Mouse (Mus musculus): Measurements from ENCODE around the gene 1600002K03Rik.

Gene 1600002K03Rik

DNA sequence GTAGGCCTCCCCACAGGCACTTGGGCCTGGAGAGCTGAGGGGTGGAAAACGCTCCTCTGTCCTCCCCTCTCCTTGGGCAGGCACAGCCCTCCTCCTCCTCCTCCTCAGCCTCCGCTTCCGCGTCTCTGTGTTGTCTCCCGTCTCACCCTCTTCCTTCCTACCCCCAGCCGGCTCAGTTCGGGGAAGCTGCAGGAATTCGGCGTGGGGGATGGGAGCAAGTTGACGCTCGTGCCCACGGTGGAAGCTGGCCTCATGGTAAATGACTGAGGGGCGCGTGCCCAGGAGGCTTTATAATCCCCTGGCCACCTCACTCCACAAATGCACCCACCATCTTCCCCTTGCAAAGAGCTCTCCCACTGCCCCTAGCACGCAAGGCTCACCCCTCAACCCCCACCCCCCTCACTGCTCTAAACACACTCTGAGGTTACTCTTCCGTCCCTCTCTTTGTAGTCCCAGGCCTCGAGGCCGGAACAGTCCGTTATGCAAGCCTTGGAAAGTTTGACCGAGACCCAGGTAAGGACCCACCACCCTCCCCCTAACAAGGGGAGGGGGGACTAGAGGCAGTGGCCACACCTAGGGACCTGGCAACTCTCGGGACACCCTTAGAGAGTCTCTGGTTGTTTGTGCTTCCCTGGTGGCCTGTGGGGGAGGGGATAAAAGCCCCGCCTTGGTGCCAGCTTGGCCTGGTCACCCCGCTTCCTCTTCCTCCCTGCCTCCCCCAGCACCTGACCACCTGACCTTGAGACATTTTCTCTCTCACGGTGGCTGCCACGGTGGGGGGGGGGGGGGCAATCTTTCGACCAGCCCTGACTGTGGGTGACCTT is 21.3 kb upstream of the 1600002K03Rik start:
- intact Hi-C loops (cut with DNase I): no loop called here

- intact Hi-C loops (cut with DNase I): no loop called here
Measured at GRCm38 (mm10) chr10:80152071-80152872, 20.5 kb upstream of the 1600002K03Rik start.

GRCm38 (mm10) chr10:80152873-80153260 is 19.9 kb upstream of the 1600002K03Rik start:
- intact Hi-C loops (cut with DNase I): no loop called here

- intact Hi-C loops (cut with DNase I): no loop called here
Measured at GRCm38 (mm10) chr10:80153713-80154112, 19.0 kb upstream of the 1600002K03Rik start.

DNA sequence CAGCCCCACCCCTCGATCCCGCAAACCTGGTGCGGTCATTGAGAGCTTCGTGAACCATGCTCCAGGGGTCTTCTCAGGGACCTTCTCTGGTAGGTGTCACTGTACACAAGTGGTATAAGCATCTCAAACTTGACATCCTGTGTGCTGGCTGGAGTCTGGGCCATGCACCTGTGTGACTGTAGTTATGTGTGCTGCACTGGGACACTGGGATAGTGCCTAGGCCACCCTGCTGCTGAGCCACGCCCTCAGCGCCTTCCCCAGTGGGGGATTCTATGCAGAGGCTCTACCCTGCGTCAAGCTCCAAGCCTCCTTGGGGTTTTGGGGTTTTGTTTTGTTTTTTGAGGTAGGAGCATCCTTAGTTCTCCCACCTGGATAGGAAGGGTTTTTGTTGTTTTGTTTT is 18.4 kb upstream of the 1600002K03Rik start:
- intact Hi-C loops (cut with DNase I): no loop called here

DNA sequence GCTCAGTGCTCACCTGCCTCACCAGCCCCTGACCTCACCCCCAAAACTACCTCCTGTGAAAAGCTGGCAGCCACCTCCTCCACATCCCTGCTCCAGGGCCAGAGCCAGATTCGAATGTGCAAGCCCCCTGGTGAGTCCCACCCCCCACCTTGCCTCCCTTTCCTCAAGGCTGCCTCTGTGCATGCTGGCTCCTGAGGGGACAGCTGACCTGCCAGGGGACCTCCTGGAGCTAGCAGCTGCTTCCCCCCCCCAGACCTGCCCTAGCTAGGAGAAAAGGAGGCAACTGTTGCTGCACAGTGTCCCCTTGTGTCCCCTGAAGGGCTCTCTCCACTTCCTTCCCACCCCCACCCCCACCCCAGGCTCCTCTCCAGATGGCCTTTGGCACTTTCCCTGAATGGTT is 17.5 kb upstream of the 1600002K03Rik start:
- intact Hi-C loops (cut with DNase I): no loop called here

DNA sequence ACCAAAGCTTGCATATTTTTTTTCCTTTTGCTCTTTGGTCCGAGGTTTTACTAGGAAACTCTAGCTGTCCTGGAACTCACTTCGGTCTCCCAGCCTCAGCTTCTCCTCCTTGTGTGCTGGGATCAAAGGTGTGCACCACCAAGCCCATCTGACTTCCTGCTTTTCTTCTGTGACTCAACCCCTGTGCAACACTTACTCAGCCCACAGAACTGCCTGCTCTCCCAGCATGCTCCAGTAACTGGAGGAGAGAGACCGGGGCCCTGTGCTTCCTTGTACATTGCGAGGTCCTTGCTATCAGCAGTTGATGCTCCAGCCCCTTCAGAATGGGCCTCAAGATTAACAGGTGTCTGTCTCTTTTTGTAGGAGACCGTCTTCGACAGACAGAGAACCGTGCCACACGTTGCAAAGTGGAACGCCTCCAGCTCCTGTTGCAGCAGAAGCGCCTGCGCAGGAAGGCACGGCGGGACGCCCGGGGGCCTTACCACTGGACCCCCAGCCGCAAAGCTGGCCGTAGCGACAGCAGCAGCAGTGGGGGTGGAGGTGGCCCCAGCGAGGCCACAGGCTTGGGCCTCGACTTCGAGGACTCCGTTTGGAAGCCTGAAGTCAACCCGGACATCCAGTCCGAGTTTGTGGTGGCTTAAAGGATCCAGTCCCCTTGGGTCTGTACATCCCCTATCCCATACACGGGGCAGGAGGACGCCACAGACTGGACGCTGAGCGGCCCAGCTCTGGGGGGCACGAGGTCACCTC is 16.6 kb upstream of the 1600002K03Rik start:
- intact Hi-C loops (cut with DNase I): no loop called here

DNA sequence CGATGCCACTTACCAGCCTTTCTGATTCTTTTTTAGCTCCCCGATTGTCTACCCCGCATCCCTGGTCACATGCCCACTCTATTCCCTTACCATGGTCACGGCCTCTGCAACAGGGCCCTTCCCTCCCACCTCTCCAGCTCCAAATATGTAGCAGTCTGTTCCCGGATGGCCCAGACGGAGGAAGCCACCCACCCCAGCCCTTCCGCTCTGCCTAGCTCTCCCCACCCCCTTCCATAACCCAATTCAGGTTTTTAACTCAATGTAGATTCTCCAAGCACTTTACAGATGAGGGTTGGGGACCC is 16.0 kb upstream of the 1600002K03Rik start:
- intact Hi-C loops (cut with DNase I): no loop called here

DNA sequence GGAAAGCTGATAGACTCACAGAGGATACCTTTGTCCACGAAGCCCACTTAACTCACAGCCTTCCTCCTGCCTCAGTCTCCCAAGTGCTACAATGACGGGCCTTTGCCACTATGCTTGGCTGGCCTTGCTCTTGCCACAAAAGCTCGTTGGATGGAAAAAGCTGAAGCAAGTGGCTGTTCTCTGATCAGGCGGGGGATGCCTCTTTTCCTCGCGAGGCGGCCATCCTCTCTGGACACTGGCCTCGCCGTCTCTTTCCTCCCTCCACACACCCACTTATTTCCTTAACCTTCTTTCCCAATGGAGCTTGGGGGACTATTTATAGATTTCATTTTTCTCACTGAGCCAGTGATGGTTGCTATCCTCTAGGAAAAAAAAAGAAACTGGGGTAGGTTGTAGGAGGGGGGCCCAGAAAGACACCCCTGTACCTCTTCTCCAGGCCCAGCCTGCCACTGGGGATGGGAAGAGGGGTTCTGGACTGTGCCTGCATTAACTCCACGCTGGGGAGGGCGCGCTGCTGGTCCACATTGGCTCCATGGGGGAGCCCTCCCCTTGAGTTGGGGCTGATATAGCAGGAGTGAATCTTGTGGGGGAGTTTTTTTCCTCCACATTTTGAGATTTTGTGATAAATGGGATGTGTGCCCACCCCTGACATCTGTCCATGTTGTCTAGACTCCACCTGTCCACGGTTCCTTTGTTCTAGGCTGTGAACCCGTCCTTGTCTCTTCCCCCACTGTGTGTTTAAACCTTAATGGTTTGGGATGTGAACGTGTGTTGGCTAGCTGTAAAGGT is 15.4 kb upstream of the 1600002K03Rik start:
- intact Hi-C loops (cut with DNase I): no loop called here

GRCm38 (mm10) chr10:80158307-80158986 is 14.3 kb upstream of the 1600002K03Rik start:
- intact Hi-C loops (cut with DNase I): no loop called here

DNA sequence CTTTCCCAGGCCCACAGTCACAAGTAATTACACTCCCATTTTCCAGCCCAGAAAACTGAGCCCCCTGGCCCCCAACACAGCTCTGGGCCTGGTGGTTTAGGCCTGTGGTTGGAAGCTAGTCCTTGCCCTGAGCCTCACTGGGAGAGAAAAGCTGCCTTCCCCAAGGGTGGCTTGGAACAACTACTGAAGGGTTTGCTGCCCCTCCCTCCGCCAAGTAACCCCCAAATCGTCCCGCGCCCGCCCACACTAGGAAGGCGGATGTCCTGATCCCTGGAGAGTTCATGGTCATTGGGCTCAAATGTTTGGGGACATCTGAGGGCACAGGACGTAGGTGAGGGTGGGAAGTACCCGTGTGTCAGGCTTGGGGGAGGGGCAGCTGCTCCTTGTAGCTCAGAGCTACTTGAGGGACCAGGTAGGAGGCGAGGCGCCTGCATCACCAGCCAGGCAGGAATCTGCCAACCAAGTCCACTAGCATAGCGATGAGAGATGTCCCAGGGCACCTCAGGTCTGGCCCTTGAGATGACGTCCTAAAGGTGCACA is 13.7 kb upstream of the 1600002K03Rik start:
- intact Hi-C loops (cut with DNase I): no loop called here

DNA sequence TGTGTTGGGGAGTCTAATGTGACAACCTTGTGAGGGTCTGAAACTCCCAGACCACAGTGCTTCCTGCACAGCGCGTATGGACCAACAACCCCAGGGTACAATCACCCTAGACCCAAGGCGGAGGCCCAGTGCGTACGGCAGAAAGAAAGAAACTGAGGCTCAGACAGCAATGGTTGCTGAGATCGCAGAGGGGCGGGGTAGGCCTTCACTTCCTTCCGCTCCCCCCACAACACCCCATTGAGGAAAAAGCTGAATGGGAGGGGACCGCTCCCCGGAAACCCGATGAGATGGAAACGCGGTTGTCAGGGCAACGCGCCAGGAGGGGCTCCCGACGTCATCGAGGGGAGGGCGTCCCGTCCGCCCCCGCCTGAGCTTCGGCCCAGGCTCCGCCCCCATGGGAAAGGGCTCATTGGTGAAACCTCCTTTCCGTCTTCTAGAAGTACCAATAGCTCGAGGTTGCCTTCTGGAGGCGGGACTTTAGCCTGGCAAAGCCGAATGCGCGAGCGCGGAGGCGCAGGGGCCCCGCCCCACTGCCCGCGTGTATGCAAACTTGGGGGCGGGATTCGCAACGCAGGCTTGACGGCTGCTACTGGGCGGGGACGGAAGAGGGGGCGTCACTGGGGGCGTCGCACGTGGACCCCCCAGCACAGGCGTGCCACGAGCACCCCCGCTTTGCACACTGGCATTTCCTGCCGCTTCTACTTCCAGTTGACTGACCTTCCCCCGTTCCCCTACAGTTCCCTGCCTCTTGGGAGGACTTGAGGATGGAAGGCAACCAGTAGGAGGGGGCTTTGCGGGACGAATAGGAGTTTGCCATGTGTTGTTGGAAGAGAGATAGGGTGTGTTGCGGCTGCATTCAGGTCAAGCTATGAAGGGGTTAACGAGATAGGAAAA is 12.9 kb upstream of the 1600002K03Rik start:
- intact Hi-C loops (cut with DNase I): no loop called here

- intact Hi-C loops (cut with DNase I): no loop called here
Measured at GRCm38 (mm10) chr10:80160455-80161371, 12.0 kb upstream of the 1600002K03Rik start.

GRCm38 (mm10) chr10:80161522-80162242 is 11.1 kb upstream of the 1600002K03Rik start:
- intact Hi-C loops (cut with DNase I): no loop called here

GRCm38 (mm10) chr10:80162243-80162608 is 10.5 kb upstream of the 1600002K03Rik start:
- intact Hi-C loops (cut with DNase I): no loop called here

DNA sequence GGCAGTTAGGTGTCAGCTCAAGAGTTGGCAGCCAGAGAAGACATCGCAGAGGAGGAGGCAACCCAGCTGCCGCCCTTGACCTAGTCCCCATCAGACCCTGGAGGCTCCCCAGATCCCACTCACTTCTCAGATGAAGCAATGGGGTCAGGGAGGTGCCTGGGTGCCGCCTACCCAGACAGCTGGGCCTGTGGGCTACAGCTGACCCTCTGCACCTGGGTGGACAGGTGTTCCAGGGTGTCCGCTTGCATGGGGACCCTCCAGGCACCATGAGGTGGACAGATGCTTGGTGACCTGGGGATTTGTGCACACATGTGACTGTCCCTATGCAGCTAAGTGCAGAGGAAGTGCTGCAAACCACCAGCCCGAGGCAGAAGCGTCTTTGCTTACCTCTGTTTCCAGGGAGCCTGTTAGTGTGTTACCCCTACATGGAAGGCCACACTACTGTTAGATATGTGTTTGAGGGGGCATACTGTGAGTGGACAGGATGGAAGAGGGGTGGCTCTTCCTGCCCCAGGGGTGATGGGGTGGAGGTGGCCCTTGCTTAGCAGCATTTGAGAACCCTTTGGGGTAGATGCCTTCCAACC is 9.9 kb upstream of the 1600002K03Rik start:
- intact Hi-C loops (cut with DNase I): no loop called here

GRCm38 (mm10) chr10:80163721-80164120 is 9.0 kb upstream of the 1600002K03Rik start:
- intact Hi-C loops (cut with DNase I): no loop called here
